In the genomic region with DNA sequence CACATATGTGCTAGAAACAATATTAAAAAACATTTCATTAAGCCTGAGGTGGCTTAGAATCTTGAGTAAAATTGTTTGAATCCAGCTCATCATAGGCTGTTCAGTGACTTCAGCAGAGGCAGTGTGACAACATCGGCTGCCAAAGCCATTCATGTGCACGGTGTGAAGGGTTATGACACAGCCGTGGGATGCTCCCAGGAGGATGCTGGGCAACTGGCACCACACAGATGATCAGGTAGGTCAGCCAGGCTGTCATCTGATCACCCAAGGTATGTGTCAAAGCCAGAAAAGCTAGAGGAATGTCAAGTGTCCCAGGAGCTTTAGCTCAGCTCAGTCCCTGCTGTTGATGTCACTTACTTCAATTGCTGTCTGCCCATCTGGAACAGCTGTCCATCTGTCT, we compare ENCODE assay signal across 15 mouse cellular contexts. TPM values are rescaled to one million over a fixed set of nuclear protein-coding genes. Genes with fewer than 3 reads are reported as not detected.
"Had no signal": no experiment of that assay in that cellular context is flagged by ENCODE, and none has a peak within 500 bp of the region (broad histone marks: within the 10 kb centered on the region; RNA-seq: fewer than 3 reads in every experiment).

No protein-coding gene starts in this region.

- H3K9ac ChIP-seq: limb, embryonic 15.5 days; liver, embryonic 12.5 days; lung, embryonic 15.5 days; midbrain, embryonic 12.5 days had no signal

- H3K4me1 ChIP-seq: limb, embryonic 15.5 days; liver, embryonic 12.5 days; lung, embryonic 15.5 days; megakaryocyte, embryonic 14.5 days; midbrain, embryonic 12.5 days had no signal

- ATAC-seq: liver, embryonic 12.5 days; midbrain, embryonic 16.5 days had no signal

- H3K36me3 ChIP-seq: limb, embryonic 15.5 days; liver, embryonic 12.5 days; lung, embryonic 15.5 days; midbrain, embryonic 12.5 days had no signal

- H3K27me3 ChIP-seq: limb, embryonic 15.5 days; liver, embryonic 12.5 days; lung, embryonic 15.5 days; megakaryocyte, embryonic 14.5 days; midbrain, embryonic 12.5 days had no signal

- H3K4me3 ChIP-seq: limb, embryonic 15.5 days; liver, embryonic 12.5 days; lung, embryonic 15.5 days; megakaryocyte, embryonic 14.5 days; midbrain, embryonic 12.5 days had no signal

- H3K4me2 ChIP-seq: limb, embryonic 15.5 days; liver, embryonic 12.5 days; lung, embryonic 15.5 days; midbrain, embryonic 12.5 days had no signal

- DNase-seq: kidney, adult 9 months; kidney, postnatal 36 days; layer of hippocampus, adult 9-11 months; layer of hippocampus, postnatal 36 days; lung, postnatal 14 days; thymus, postnatal 14 days had no signal

- H3K9me3 ChIP-seq: limb, embryonic 15.5 days; liver, embryonic 12.5 days; lung, embryonic 15.5 days; midbrain, embryonic 12.5 days had no signal

- H3K27ac ChIP-seq: kidney, postnatal 0 days; limb, embryonic 15.5 days; liver, embryonic 12.5 days; lung, embryonic 15.5 days; macrophage; midbrain, embryonic 12.5 days; stomach, postnatal 0 days had no signal

RNA-seq across cellular contexts. Expression of a gene that starts 49.5 kb away (rescaled TPM):
- polyA plus RNA-seq: macrophage had no signal
